Mouse (Mus musculus): ENCODE data around the gene Gm20479.

GRCm38 (mm10) chr7:27359706-27360358 is 2.6 kb upstream of the Gm20479 start:
- TF ChIP-seq POLR2A (IDR thresholded peaks at IDR 0.05; ENCODE audit: borderline replicate concordance, control insufficient read depth, low read depth, low read length) (no peak), CTCF (IDR thresholded peaks at IDR 0.05; ENCODE audit: control insufficient read depth, insufficient read depth, low read length) (no peak)
